Mouse (Mus musculus) frontal cortex, postnatal 10 days (tissue): ENCODE measurements around the gene Pnpla3.

Experiments used
- DNase-seq, 2 experiments: peaks; one replicate each; pipeline ENCODE4 v3.0.0; 2022; ENCODE audit warnings: low spot score in 2 of 2, mixed read lengths in 1 of 2

Gene Pnpla3

DNA sequence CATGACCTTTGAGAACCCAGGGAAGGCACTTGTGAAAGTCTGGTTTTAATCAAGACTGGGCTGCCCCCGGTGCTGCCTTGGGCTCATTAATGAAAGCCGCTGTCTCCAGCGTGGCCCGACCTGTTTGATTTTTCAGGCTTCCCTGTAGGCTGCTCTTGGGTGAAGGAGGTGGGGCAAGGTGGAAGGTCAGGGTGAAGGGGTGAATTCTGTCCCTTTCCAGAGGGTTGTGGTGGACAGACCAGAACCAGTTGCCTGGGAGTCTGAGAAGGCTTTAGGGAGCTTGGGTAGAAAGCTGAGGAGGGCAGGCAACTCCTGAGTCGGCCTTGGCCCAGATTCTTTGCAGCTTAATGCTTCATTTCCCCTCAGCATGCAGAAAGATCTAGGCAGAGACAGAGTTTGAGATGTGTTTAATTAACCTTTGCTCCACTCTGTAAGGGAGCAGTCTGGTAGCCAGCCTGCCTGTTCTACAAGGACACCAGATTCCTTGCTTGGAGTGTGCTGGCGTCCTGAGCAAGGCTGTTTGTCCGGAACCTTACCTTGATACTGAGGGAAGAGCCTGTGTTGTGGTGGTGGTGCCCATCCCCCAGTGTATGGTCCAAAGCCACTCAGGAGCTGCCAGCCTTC, 48.9 kb downstream of the Pnpla3 start:
- no peak for DNase-seq

GRCm38 (mm10) chr15:84217969-84218782, 50.5 kb downstream of the Pnpla3 start:
- DNase-seq: no peak

- no peak for DNase-seq
Observed at GRCm38 (mm10) chr15:84218783-84219271, 51.2 kb downstream of the Pnpla3 start.

- no peak for DNase-seq
Observed at GRCm38 (mm10) chr15:84221539-84221938, 53.9 kb downstream of the Pnpla3 start.

DNA sequence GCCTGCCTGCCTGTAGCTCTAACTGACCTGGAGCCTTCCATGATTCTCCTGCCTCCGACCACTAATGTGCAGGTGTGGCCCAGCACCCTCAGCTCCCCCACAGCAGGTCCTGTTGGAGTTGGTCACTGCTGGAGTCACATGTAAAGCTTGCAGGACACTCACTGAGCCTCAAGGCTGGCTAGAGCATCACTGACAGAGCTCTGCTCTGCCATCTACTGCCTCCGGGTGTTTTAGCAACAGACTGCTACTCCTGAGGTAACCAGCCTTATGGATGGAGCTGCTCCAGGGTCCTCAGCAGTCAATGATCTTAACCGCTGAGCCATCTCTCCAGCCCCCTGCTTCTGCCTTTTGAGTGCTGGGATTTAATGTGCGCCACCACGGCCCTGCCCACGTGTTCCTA, 55.8 kb downstream of the Pnpla3 start:
- no peak for DNase-seq

- DNase-seq: no peak
Observed at GRCm38 (mm10) chr15:84224779-84225178, 57.1 kb downstream of the Pnpla3 start.

DNA sequence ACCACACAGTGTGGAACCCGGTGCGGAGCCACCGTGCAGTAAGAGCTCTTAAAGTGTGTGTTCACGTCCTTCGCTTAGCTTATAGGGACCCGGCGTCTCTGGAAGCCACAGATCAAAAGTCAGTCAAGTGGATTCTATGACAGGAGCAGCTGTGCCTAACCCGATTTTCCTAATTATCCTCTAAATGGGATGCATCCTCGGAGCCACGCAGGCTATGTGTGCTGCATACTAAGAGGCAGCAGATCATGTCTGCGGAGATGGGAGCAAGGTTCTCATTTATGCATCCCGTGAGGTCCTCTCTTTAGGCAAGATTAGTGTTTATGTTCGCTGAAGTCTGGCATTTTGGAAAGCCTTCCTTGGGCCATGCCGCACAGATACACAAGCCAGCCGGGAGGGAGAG, 59.3 kb downstream of the Pnpla3 start:
- DNase-seq: no peak

- DNase-seq: no peak
Observed at GRCm38 (mm10) chr15:84230661-84231060, 63.0 kb downstream of the Pnpla3 start.

DNA sequence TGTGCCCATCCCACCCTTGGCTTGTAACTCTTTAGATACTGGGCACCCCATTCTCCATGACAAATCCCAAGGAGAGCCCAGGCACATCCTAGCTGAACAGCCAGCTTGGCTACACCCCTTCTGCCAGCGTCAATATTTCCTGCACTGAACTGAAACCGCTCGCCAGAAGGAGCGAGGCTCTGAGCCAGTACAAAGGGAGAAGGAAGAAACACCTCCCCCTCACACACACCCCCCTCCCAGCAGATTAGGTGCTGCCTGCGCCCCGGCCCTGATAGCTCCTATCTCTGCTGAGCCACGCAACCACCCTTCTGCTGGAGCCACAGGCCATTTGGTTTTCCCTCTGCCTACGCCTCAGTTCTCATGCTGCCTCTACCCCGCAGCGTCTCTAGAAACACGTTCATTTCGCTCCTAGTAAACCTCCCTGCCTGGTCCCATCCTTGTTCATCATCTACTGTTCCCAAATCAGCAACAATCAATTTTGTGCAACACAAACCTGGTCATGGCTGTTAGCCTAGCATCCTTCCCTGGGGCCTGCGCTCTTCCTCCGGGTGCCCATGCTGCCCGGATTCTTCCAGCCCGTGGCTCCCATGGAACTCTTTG, 63.6 kb downstream of the Pnpla3 start:
- DNase-seq: peak in 1 of 2 experiments; percentile 48

DNA sequence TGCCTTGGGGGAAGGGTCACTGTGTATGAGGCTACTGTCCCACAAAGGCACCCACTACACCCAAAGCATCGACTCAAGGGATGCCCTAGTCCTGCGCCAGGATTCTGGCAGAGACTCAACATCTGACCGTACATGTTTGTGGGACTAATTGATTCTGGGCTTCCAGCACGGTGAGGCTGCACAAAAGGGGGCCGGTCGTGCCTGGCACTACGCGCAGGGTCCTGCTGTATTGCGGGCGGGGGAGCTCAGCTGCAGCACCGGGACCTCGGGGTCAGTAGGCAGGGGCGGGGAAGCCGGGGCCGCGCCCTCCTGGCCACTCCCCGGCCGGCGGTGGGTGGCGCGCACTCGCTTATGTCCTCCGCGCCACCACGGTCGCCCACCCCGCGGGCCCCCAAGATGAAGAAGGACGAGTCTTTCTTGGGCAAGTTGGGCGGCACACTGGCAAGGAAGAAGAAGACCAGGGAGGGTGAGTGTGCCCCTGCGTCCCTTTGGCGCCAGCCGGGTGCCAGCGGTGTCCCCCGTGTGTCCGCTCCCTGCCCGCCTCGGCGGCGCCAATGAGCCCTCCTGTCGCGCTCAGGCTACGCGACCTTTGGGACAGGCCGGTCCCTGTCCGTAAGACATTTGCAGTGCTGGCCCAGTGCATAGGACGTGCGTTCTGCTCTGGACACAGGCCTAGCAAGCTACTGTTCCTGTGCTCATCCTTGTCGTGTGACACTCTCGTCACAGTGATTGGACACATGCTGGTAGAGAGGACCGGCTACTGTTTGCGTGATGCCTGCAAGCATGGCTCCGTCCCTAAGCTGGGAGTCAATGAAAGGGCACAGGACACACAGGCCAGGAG, 64.3 kb downstream of the Pnpla3 start, which contains the start of gene Parvb:
Gene Parvb, plus strand, starts transcription at position 323 of the 841 bp plus-strand sequence.
- DNase-seq: peak; percentile 44 to 57

GRCm38 (mm10) chr15:84232609-84233008, 65.0 kb downstream of the Pnpla3 start:
- DNase-seq: no peak

DNA sequence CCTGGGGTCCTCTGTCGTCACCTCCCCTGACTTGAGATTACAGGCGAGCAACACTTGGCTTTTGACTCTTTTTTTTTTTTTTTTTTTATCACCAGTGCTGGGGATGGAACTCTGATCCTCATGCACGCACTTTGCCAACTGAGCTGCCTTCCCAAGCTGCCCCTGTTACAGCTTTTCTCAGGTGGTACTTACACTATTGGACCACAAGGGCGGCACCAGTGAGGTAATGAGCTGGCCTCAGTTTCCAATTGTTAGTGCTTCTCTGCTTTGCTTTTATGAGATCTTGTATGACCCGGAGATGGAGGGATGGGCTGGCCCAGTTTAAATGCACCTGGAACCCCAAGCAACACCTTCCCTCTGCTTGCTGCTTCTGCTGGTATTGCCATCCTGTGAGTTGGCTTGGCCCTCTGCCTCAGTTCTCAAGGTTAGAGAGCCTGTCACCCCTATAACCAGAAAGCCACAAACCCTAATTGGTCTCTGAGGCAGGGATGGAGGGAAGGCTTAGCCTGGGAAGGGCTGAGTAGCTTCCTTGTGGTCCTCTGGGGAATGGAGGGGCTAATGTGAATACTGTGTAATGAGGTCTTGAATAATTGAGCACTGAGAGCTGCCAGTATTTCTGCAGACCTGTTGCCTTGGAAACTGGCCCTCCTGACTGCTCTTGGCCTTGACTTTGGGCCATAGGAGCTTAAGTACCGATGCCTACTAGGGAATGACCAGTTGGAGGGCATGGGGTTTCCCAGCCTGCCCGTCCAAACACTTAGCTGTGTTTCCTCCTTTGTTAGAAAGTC, 67.4 kb downstream of the Pnpla3 start:
- no peak for DNase-seq

- no peak for DNase-seq
Observed at GRCm38 (mm10) chr15:84235646-84236045, 68.0 kb downstream of the Pnpla3 start.
